Mouse (Mus musculus): ENCODE measurements around the gene Slc22a21. TPM values are rescaled to one million over a fixed set of nuclear protein-coding genes. Genes with fewer than 3 reads are reported as not detected.

Gene Slc22a21
- total RNA-seq, 1 experiment, result 2.3 TPM

GRCm38 (mm10) chr11:53908686-53909085 is 71.4 kb downstream of the Slc22a21 start:
- TF ChIP-seq HCFC1 (IDR thresholded peaks at IDR 0.05; ENCODE audit: borderline replicate concordance, insufficient read depth, low read length) (no peak), MAFK (IDR thresholded peaks at IDR 0.05; ENCODE audit: insufficient read depth, low read depth, low read length) (no peak), CHD2 (IDR thresholded peaks at IDR 0.05; ENCODE audit: low read depth, low read length) (no peak), ZNF384 (IDR thresholded peaks at IDR 0.05; ENCODE audit: low read depth, low read length) (no peak), ZC3H11A (IDR thresholded peaks at IDR 0.05; ENCODE audit: borderline replicate concordance, low read depth, low read length) (no peak)
- in situ Hi-C loops (cut with MboI; ENCODE audit: low sequenced_read_pairs in 2 of 2, unreplicated experiment in 2 of 2), result no loop called here

GRCm38 (mm10) chr11:53904534-53904925 is 75.6 kb downstream of the Slc22a21 start:
- H3K9ac ChIP-seq (ENCODE audit: insufficient read depth, low read depth, low read length, poor library complexity, severe bottlenecking), result no peak overlapping the region
- no peak overlapping the region for H3K4me3 ChIP-seq (ENCODE audit: insufficient read depth in 1 of 2, low read depth in 1 of 2, low read length in 2 of 2, poor library complexity in 1 of 2, severe bottlenecking in 1 of 2)
- no peak for TF ChIP-seq ZC3H11A (IDR thresholded peaks at IDR 0.05; ENCODE audit: borderline replicate concordance, low read depth, low read length)
- no peak for TF ChIP-seq ZNF384 (IDR thresholded peaks at IDR 0.05; ENCODE audit: low read depth, low read length)
- no peak for TF ChIP-seq MAFK (IDR thresholded peaks at IDR 0.05; ENCODE audit: insufficient read depth, low read depth, low read length)
- TF ChIP-seq HCFC1 (IDR thresholded peaks at IDR 0.05; ENCODE audit: borderline replicate concordance, insufficient read depth, low read length), result no peak
- TF ChIP-seq CHD2 (IDR thresholded peaks at IDR 0.05; ENCODE audit: low read depth, low read length), result no peak
- in situ Hi-C loops (cut with MboI; ENCODE audit: low sequenced_read_pairs in 2 of 2, unreplicated experiment in 2 of 2), result no loop called here
- no peaks in the 10 kb centered on the region for H3K36me3 ChIP-seq (ENCODE audit: control insufficient read depth, insufficient read depth, low read length, poor library complexity, severe bottlenecking)
- H3K4me1 ChIP-seq (ENCODE audit: control insufficient read depth in 2 of 2, insufficient read depth in 2 of 2, low read length in 2 of 2, poor library complexity in 1 of 2), result peaks cover 0 to 9% of the 10 kb centered on the region in 2 experiments; a peak in 2 of 4 replicates
- no peak for DNase-seq (ENCODE audit: low read depth, low spot score)
- no peak overlapping the region for H3K27ac ChIP-seq (ENCODE audit: insufficient read depth, low read depth, low read length, poor library complexity, severe bottlenecking)
- H3K9me3 ChIP-seq (ENCODE audit: control insufficient read depth, insufficient read depth, low read depth, low read length), result no peaks in the 10 kb centered on the region

More at GRCm38 (mm10) chr11:53908686-53909085, 71.4 kb downstream of the Slc22a21 start:
- no peak for DNase-seq (ENCODE audit: low read depth, low spot score)
- Histone ChIP-seq H3K27ac (ENCODE audit: insufficient read depth, low read depth, low read length, poor library complexity, severe bottlenecking) (no peak overlapping the region), H3K36me3 (ENCODE audit: control insufficient read depth, insufficient read depth, low read length, poor library complexity, severe bottlenecking) (no peaks in the 10 kb centered on the region), H3K4me3 (ENCODE audit: insufficient read depth in 1 of 2, low read depth in 1 of 2, low read length in 2 of 2, poor library complexity in 1 of 2, severe bottlenecking in 1 of 2) (no peak overlapping the region), H3K9ac (ENCODE audit: insufficient read depth, low read depth, low read length, poor library complexity, severe bottlenecking) (no peak overlapping the region), H3K4me1 (ENCODE audit: control insufficient read depth in 2 of 2, insufficient read depth in 2 of 2, low read length in 2 of 2, poor library complexity in 1 of 2) (peaks cover 0 to 7% of the 10 kb centered on the region in 2 experiments; a peak in 1 of 4 replicates), H3K9me3 (ENCODE audit: control insufficient read depth, insufficient read depth, low read depth, low read length) (no peaks in the 10 kb centered on the region)

- in situ Hi-C loops (cut with MboI; ENCODE audit: low sequenced_read_pairs in 2 of 2, unreplicated experiment in 2 of 2), result no loop called here
- DNase-seq (ENCODE audit: low read depth, low spot score), result no peak
- TF ChIP-seq MAFK (IDR thresholded peaks at IDR 0.05; ENCODE audit: insufficient read depth, low read depth, low read length), result no peak
- no peak for TF ChIP-seq ZC3H11A (IDR thresholded peaks at IDR 0.05; ENCODE audit: borderline replicate concordance, low read depth, low read length)
- no peak for TF ChIP-seq ZNF384 (IDR thresholded peaks at IDR 0.05; ENCODE audit: low read depth, low read length)
- TF ChIP-seq HCFC1 (IDR thresholded peaks at IDR 0.05; ENCODE audit: borderline replicate concordance, insufficient read depth, low read length), result no peak
- no peak for TF ChIP-seq CHD2 (IDR thresholded peaks at IDR 0.05; ENCODE audit: low read depth, low read length)
- Histone ChIP-seq H3K4me3 (ENCODE audit: insufficient read depth in 1 of 2, low read depth in 1 of 2, low read length in 2 of 2, poor library complexity in 1 of 2, severe bottlenecking in 1 of 2) (no peak overlapping the region), H3K36me3 (ENCODE audit: control insufficient read depth, insufficient read depth, low read length, poor library complexity, severe bottlenecking) (no peaks in the 10 kb centered on the region), H3K9me3 (ENCODE audit: control insufficient read depth, insufficient read depth, low read depth, low read length) (no peaks in the 10 kb centered on the region), H3K27ac (ENCODE audit: insufficient read depth, low read depth, low read length, poor library complexity, severe bottlenecking) (no peak overlapping the region), H3K4me1 (ENCODE audit: control insufficient read depth in 2 of 2, insufficient read depth in 2 of 2, low read length in 2 of 2, poor library complexity in 1 of 2) (peaks cover 0 to 9% of the 10 kb centered on the region in 2 experiments; a peak in 2 of 4 replicates), H3K9ac (ENCODE audit: insufficient read depth, low read depth, low read length, poor library complexity, severe bottlenecking) (no peak overlapping the region)
Measured at GRCm38 (mm10) chr11:53903781-53904533, 76.2 kb downstream of the Slc22a21 start.

- Histone ChIP-seq H3K36me3 (ENCODE audit: control insufficient read depth, insufficient read depth, low read length, poor library complexity, severe bottlenecking) (no peaks in the 10 kb centered on the region), H3K27ac (ENCODE audit: insufficient read depth, low read depth, low read length, poor library complexity, severe bottlenecking) (no peak overlapping the region), H3K9ac (ENCODE audit: insufficient read depth, low read depth, low read length, poor library complexity, severe bottlenecking) (no peak overlapping the region), H3K9me3 (ENCODE audit: control insufficient read depth, insufficient read depth, low read depth, low read length) (no peaks in the 10 kb centered on the region), H3K4me3 (ENCODE audit: insufficient read depth in 1 of 2, low read depth in 1 of 2, low read length in 2 of 2, poor library complexity in 1 of 2, severe bottlenecking in 1 of 2) (no peak overlapping the region), H3K4me1 (ENCODE audit: control insufficient read depth in 2 of 2, insufficient read depth in 2 of 2, low read length in 2 of 2, poor library complexity in 1 of 2) (peaks cover 0 to 9% of the 10 kb centered on the region in 2 experiments; a peak in 2 of 4 replicates)
- TF ChIP-seq HCFC1 (IDR thresholded peaks at IDR 0.05; ENCODE audit: borderline replicate concordance, insufficient read depth, low read length), result no peak
- TF ChIP-seq MAFK (IDR thresholded peaks at IDR 0.05; ENCODE audit: insufficient read depth, low read depth, low read length), result no peak
- no peak for TF ChIP-seq ZC3H11A (IDR thresholded peaks at IDR 0.05; ENCODE audit: borderline replicate concordance, low read depth, low read length)
- TF ChIP-seq CHD2 (IDR thresholded peaks at IDR 0.05; ENCODE audit: low read depth, low read length), result no peak
- TF ChIP-seq ZNF384 (IDR thresholded peaks at IDR 0.05; ENCODE audit: low read depth, low read length), result no peak
- in situ Hi-C loops (cut with MboI; ENCODE audit: low sequenced_read_pairs in 2 of 2, unreplicated experiment in 2 of 2), result no loop called here
- no peak for DNase-seq (ENCODE audit: low read depth, low spot score)
Measured at GRCm38 (mm10) chr11:53902741-53903140, 77.4 kb downstream of the Slc22a21 start.

Measured in ES-E14 (cell line).